Mouse (Mus musculus) MEL (cell line): ENCODE results near the gene Zfp414. TPM values are rescaled to one million over a fixed set of nuclear protein-coding genes. Genes with fewer than 3 reads are reported as not detected.
A peak's percentile ranks its signal among the peaks of the same experiment; 100 is the strongest.

Source experiments
- DNase-seq: peaks from one replicate; pipeline ENCODE4 v3.0.0; 2011; ENCODE audit warnings: low read depth, low spot score
- H3K27ac ChIP-seq: 2 replicates; pipeline ENCODE4 v1.5.1; 2012; ENCODE audit warnings: low read depth, mild to moderate bottlenecking, control low read depth, low read length, moderate library complexity; ENCODE audit not compliant: control insufficient read depth
- H3K27me3 ChIP-seq, 2 experiments: fragments of 150-350 bp in 1 of 2; sonication (generic) in 1 of 2; 2 replicates each; pipeline ENCODE4 v1.6.1; 2012; ENCODE audit warnings: low read length in 2 of 2, mild to moderate bottlenecking in 2 of 2, improper control_type of control experiment in 1 of 2, moderate library complexity in 1 of 2; ENCODE audit not compliant: insufficient read depth in 2 of 2, control insufficient read depth in 1 of 2
- H3K36me3 ChIP-seq, 2 experiments: 2 replicates each; pipeline ENCODE4 v1.6.1; 2012 to 2014; ENCODE audit warnings: low read length in 2 of 2, improper control_type of control experiment in 1 of 2, inconsistent platforms in 1 of 2, mild to moderate bottlenecking in 1 of 2; ENCODE audit not compliant: insufficient read depth in 2 of 2, control insufficient read depth in 1 of 2
- H3K4me1 ChIP-seq, 2 experiments: fragments of 150-350 bp in 1 of 2; sonication (generic) in 1 of 2; 2 replicates each; pipeline ENCODE4 v1.6.1; 2012; ENCODE audit warnings: low read length in 2 of 2, improper control_type of control experiment in 1 of 2, mild to moderate bottlenecking in 1 of 2; ENCODE audit not compliant: insufficient read depth in 2 of 2, control insufficient read depth in 1 of 2
- H3K4me3 ChIP-seq, 2 experiments: fragments of 150-350 bp in 1 of 2; sonication (generic) in 1 of 2; 2 replicates each; pipeline ENCODE4 v1.5.1; 2012; ENCODE audit warnings: low read depth in 2 of 2, low read length in 2 of 2, mild to moderate bottlenecking in 2 of 2, moderate library complexity in 2 of 2, control low read depth in 1 of 2, improper control_type of control experiment in 1 of 2; ENCODE audit not compliant: control insufficient read depth in 1 of 2, insufficient read depth in 1 of 2
- H3K79me2 ChIP-seq: 2 replicates; pipeline ENCODE4 v1.6.1; 2012; ENCODE audit warnings: mild to moderate bottlenecking, low read length, moderate library complexity; ENCODE audit not compliant: control insufficient read depth, poor library complexity, insufficient read depth
- H3K9ac ChIP-seq: 2 replicates; pipeline ENCODE4 v1.6.1; 2012; ENCODE audit warnings: low read depth, mild to moderate bottlenecking, control low read depth, low read length, moderate library complexity; ENCODE audit not compliant: control insufficient read depth, poor library complexity, severe bottlenecking
- H3K9me3 ChIP-seq: fragments of 150-350 bp; sonication (generic); replicated peaks from 2 replicates; pipeline ENCODE4 v1.6.1; 2012; ENCODE audit warnings: mild to moderate bottlenecking, low read length, improper control_type of control experiment, moderate library complexity; ENCODE audit not compliant: insufficient read depth
- CHD1 ChIP-seq: IDR thresholded peaks from 2 replicates; pipeline ENCODE4 v1.6.1; 2012; ENCODE audit warnings: low read depth, mild to moderate bottlenecking, inconsistent platforms, low read length, improper control_type of control experiment
- CTCF ChIP-seq, 3 experiments: IDR thresholded peaks in 2 of 3; conservative IDR thresholded peaks in 1 of 3; 2 replicates each; pipeline ENCODE4 v1.5.1; 2011 to 2012; ENCODE audit warnings: low read length in 3 of 3, low read depth in 2 of 3, mild to moderate bottlenecking in 2 of 3, improper control_type of control experiment in 1 of 3, inconsistent platforms in 1 of 3, mixed read lengths in 1 of 3, moderate library complexity in 1 of 3; ENCODE audit not compliant: control insufficient read depth in 1 of 3, insufficient read depth in 1 of 3, poor library complexity in 1 of 3, severe bottlenecking in 1 of 3
- E2F4 ChIP-seq: IDR thresholded peaks from 2 replicates; pipeline ENCODE4 v1.6.1; 2011; ENCODE audit warnings: low read depth, low read length, improper control_type of control experiment, borderline replicate concordance
- GABPA ChIP-seq: IDR thresholded peaks from 2 replicates; pipeline ENCODE4 v1.6.1; 2012; ENCODE audit warnings: low read depth, mild to moderate bottlenecking, inconsistent platforms, low read length, improper control_type of control experiment, moderate library complexity
- MXI1 ChIP-seq: IDR thresholded peaks from 2 replicates; pipeline ENCODE4 v1.6.1; 2011; ENCODE audit warnings: mild to moderate bottlenecking, low read depth, low read length, improper control_type of control experiment
- MYB ChIP-seq: IDR thresholded peaks from 2 replicates; pipeline ENCODE4 v1.6.1; 2011; ENCODE audit warnings: mild to moderate bottlenecking, low read depth, low read length, improper control_type of control experiment
- MYC ChIP-seq: IDR thresholded peaks from 2 replicates; pipeline ENCODE4 v1.6.1; 2011; ENCODE audit warnings: low read depth, mild to moderate bottlenecking, low read length, improper control_type of control experiment, moderate library complexity
- NRF1 ChIP-seq: IDR thresholded peaks from 2 replicates; pipeline ENCODE4 v1.6.1; 2014; ENCODE audit warnings: low read depth, mild to moderate bottlenecking, inconsistent platforms, low read length, improper control_type of control experiment, moderate library complexity; ENCODE audit not compliant: poor library complexity, insufficient read depth, severe bottlenecking
- POLR2A ChIP-seq, 2 experiments: IDR thresholded peaks; 2 replicates each; pipeline ENCODE4 v1.6.1; 2011 to 2012; ENCODE audit warnings: low read length in 2 of 2, mild to moderate bottlenecking in 2 of 2, control low read depth in 1 of 2, improper control_type of control experiment in 1 of 2, low read depth in 1 of 2, moderate library complexity in 1 of 2; ENCODE audit not compliant: control insufficient read depth in 1 of 2, insufficient read depth in 1 of 2, poor library complexity in 1 of 2
- RAD21 ChIP-seq: IDR thresholded peaks from 2 replicates; pipeline ENCODE4 v1.6.1; 2011; ENCODE audit warnings: mild to moderate bottlenecking, low read depth, low read length, improper control_type of control experiment
- SMC3 ChIP-seq: IDR thresholded peaks from 2 replicates; pipeline ENCODE4 v1.6.1; 2011; ENCODE audit warnings: low read depth, low read length, improper control_type of control experiment
- TAL1 ChIP-seq: IDR thresholded peaks from 2 replicates; pipeline ENCODE4 v1.6.1; 2012; ENCODE audit warnings: mild to moderate bottlenecking, inconsistent platforms, low read length, moderate library complexity, mixed read lengths
- TCF12 ChIP-seq: IDR thresholded peaks from 2 replicates; pipeline ENCODE4 v1.6.1; 2014; ENCODE audit warnings: low read depth, mild to moderate bottlenecking, inconsistent platforms, low read length, improper control_type of control experiment, moderate library complexity
- USF2 ChIP-seq, 2 experiments: IDR thresholded peaks; 2 replicates each; pipeline ENCODE4 v1.6.1; 2011 to 2012; ENCODE audit warnings: improper control_type of control experiment in 2 of 2, low read length in 2 of 2, borderline replicate concordance in 1 of 2, inconsistent platforms in 1 of 2, low read depth in 1 of 2, mild to moderate bottlenecking in 1 of 2; ENCODE audit not compliant: insufficient read depth in 1 of 2
- ZC3H11A ChIP-seq: IDR thresholded peaks from 2 replicates; pipeline ENCODE4 v1.6.1; 2012; ENCODE audit warnings: low read depth, mild to moderate bottlenecking, inconsistent platforms, low read length, improper control_type of control experiment
- ZNF384 ChIP-seq: IDR thresholded peaks from 2 replicates; pipeline ENCODE4 v1.6.1; 2012; ENCODE audit warnings: low read depth, mild to moderate bottlenecking, inconsistent platforms, low read length, improper control_type of control experiment
- polyA plus RNA-seq, 2 experiments: library from polyadenylated mRNA; stranded (reverse) in 1 of 2; unstranded in 1 of 2; fragments of >175 nt in 1 of 2; fragments of >200 nt in 1 of 2; gene quantifications; 2 replicates each; pipeline versions ENCODE4 v1.2.1 to v1.2.4; 2012; ENCODE audit warnings: low replicate concordance in 2 of 2, low read depth in 1 of 2; ENCODE audit not compliant: insufficient read length in 2 of 2, insufficient read depth in 1 of 2, missing spikeins in 1 of 2
- total RNA-seq: library from RNA; depleted of rRNA; stranded (reverse); fragments of 300-350 nt; gene quantifications from 2 replicates; pipeline ENCODE4 v1.2.3, GENCODE M21; 2012

Zfp414 gene
- total and polyA plus RNA-seq, 3 experiments: 8.1 to 52.2 TPM; not detected in 1

GRCm38 (mm10) chr17:33597271-33597670 is 31.6 kb upstream of the Zfp414 start:
- H3K27ac ChIP-seq: no peak overlapping the region
- TF ChIP-seq TCF12 (no peak), SMC3 (peak; percentile 60), CHD1 (no peak), CTCF (IDR thresholded peaks at IDR 0.05 in 2 of 3, conservative IDR thresholded peaks at IDR 0.05 in 1 of 3; ENCODE audit: control insufficient read depth in 1 of 3, insufficient read depth in 1 of 3, low read depth in 2 of 3, low read length in 3 of 3, poor library complexity in 1 of 3, severe bottlenecking in 1 of 3) (peak; percentile 23 to 45 (median 39); a peak in 4 of 6 replicates), ZC3H11A (peak; percentile 51), RAD21 (peak; percentile 51), NRF1 (no peak)
- no peaks in the 10 kb centered on the region for H3K9me3 ChIP-seq
- H3K9ac ChIP-seq: no peak overlapping the region
- H3K4me1 ChIP-seq: no peaks in the 10 kb centered on the region
- H3K27me3 ChIP-seq: no peaks in the 10 kb centered on the region
- DNase-seq: peak; percentile 38
- H3K4me3 ChIP-seq: no peak overlapping the region
- H3K36me3 ChIP-seq: no peaks in the 10 kb centered on the region
- H3K79me2 ChIP-seq: no peaks in the 10 kb centered on the region

GRCm38 (mm10) chr17:33598506-33598905 is 30.4 kb upstream of the Zfp414 start:
- Histone ChIP-seq H3K4me1 (no peaks in the 10 kb centered on the region), H3K9ac (no peak overlapping the region), H3K4me3 (no peak overlapping the region), H3K27me3 (no peaks in the 10 kb centered on the region), H3K27ac (no peak overlapping the region), H3K79me2 (no peaks in the 10 kb centered on the region), H3K9me3 (no peaks in the 10 kb centered on the region), H3K36me3 (no peaks in the 10 kb centered on the region)
- TF ChIP-seq POLR2A (IDR thresholded peaks at IDR 0.05; ENCODE audit: control insufficient read depth in 1 of 2, insufficient read depth in 1 of 2, low read depth in 1 of 2, low read length in 2 of 2, poor library complexity in 1 of 2) (no peak), SMC3 (no peak), MYB (no peak), ZNF384 (no peak), MXI1 (no peak), GABPA (no peak), MYC (no peak), E2F4 (no peak), TAL1 (no peak), USF2 (IDR thresholded peaks at IDR 0.05; ENCODE audit: borderline replicate concordance in 1 of 2, insufficient read depth in 1 of 2, low read depth in 1 of 2, low read length in 2 of 2) (no peak)
- no peak for DNase-seq
